Mouse (Mus musculus): ENCODE measurements around the gene Ccdc102a.

DNA sequence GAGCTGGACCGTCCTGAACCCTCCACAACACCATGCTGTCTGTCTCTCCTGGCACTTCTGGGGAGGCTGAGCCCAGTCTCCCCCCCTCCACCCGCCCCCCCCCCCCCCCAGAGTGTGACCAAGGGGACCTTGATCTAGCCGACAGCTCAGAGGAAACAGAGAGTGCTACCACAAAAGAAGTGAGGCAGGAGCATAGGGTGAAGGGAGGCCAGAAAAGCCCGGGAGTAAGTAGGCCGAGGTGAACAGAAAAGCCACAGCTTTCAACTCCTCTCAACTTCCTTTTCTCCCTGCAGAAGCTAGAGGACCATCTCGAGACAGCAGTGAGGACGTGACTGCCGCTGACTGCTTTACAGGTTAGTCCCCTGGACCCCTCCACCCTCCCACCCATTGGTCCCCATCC is 5.5 kb upstream of the Ccdc102a start, which contains the start of gene Adgrg5:
- no peak for TF ChIP-seq CTCF (IDR thresholded peaks at IDR 0.05; ENCODE audit: low read depth, low read length)
- no peak for TF ChIP-seq POLR2A (IDR thresholded peaks at IDR 0.05; ENCODE audit: extremely low read depth, insufficient read depth, low read length)

All from liver, adult 2 months (tissue).